Mouse (Mus musculus) ES-Bruce4 (cell line): ENCODE results near the gene Olfr1358. TPM values are rescaled to one million over a fixed set of nuclear protein-coding genes. Genes with fewer than 3 reads are reported as not detected.
A peak's percentile ranks its signal among the peaks of the same experiment; 100 is the strongest.
"Not testable (repeated sequence)": the region's sequence is repeated elsewhere in the genome, so short reads cannot be mapped to it uniquely, and the experiment has no call there.

ENCODE experiments used
- H3K27ac ChIP-seq: 2 replicates; pipeline ENCODE4 v1.5.1; 2012; ENCODE audit warnings: low read length, inconsistent platforms; ENCODE audit not compliant: insufficient read depth
- H3K27me3 ChIP-seq: 2 replicates; pipeline ENCODE4 v1.6.1; 2012; ENCODE audit warnings: mild to moderate bottlenecking, low read length, inconsistent platforms; ENCODE audit not compliant: control insufficient read depth, poor library complexity, insufficient read depth, severe bottlenecking
- H3K36me3 ChIP-seq: 2 replicates; pipeline ENCODE4 v1.6.1; 2012; ENCODE audit warnings: inconsistent platforms, mild to moderate bottlenecking, low read length, moderate library complexity; ENCODE audit not compliant: control insufficient read depth, poor library complexity, insufficient read depth, severe bottlenecking
- H3K4me1 ChIP-seq: one replicate; pipeline ENCODE4 v1.8.1; 2011; ENCODE audit warnings: low read length; ENCODE audit not compliant: control insufficient read depth, insufficient read depth
- H3K4me3 ChIP-seq: 2 replicates; pipeline ENCODE4 v1.5.1; 2011; ENCODE audit warnings: low read depth, mild to moderate bottlenecking, low read length
- H3K9ac ChIP-seq: 2 replicates; pipeline ENCODE4 v1.6.1; 2012; ENCODE audit warnings: low read depth, mild to moderate bottlenecking, inconsistent platforms; ENCODE audit not compliant: poor library complexity, severe bottlenecking
- H3K9me3 ChIP-seq: replicated peaks from 2 replicates; pipeline ENCODE4 v1.6.1; 2012; ENCODE audit warnings: mild to moderate bottlenecking, low read length, inconsistent platforms; ENCODE audit not compliant: control insufficient read depth, poor library complexity, insufficient read depth, severe bottlenecking
- CTCF ChIP-seq: IDR thresholded peaks from one replicate; pipeline ENCODE4 v1.8.1; 2011; ENCODE audit warnings: low read depth, low read length
- EP300 ChIP-seq: IDR thresholded peaks from 2 replicates; pipeline ENCODE4 v1.6.1; 2011; ENCODE audit warnings: low read depth, low read length; ENCODE audit not compliant: insufficient read depth
- POLR2A ChIP-seq: IDR thresholded peaks from one replicate; pipeline ENCODE4 v1.8.1; 2011; ENCODE audit warnings: low read length; ENCODE audit not compliant: insufficient read depth
- polyA plus RNA-seq: library from polyadenylated mRNA; stranded (reverse); fragments of >200 nt; gene quantifications from 2 replicates; pipeline ENCODE4 v1.2.4, GENCODE M21; 2011; ENCODE audit warnings: low read depth; ENCODE audit not compliant: missing spikeins, insufficient read depth, insufficient read length

Gene Olfr1358
- polyA plus RNA-seq, 1 experiment, result not detected

- Histone ChIP-seq H3K9ac (no peak overlapping the region), H3K27ac (no peak overlapping the region), H3K27me3 (peaks cover 2% of the 10 kb centered on the region; the same call in 1 of the 2 replicates), H3K9me3 (no peaks in the 10 kb centered on the region), H3K4me1 (no peaks in the 10 kb centered on the region), H3K4me3 (no peak overlapping the region), H3K36me3 (no peaks in the 10 kb centered on the region)
- TF ChIP-seq POLR2A (no peak), EP300 (no peak), CTCF (no peak)
These were observed 40.4 kb upstream of the Olfr1358 start for GRCm38 (mm10) chr10:78476821-78477220.

- Histone ChIP-seq H3K4me3 (peak overlapping the region; percentile 67), H3K36me3 (no peaks in the 10 kb centered on the region), H3K9ac (no peak overlapping the region), H3K27ac (no peak overlapping the region), H3K4me1 (no peaks in the 10 kb centered on the region), H3K9me3 (no peaks in the 10 kb centered on the region), H3K27me3 (no peaks in the 10 kb centered on the region; the same call in 1 of the 2 replicates)
- no peak for TF ChIP-seq POLR2A
- TF ChIP-seq CTCF, result no peak
- no peak for TF ChIP-seq EP300
These were observed 36.0 kb upstream of the Olfr1358 start for GRCm38 (mm10) chr10:78480954-78481927.

- no peaks in the 10 kb centered on the region for H3K36me3 ChIP-seq
- peak overlapping the region; percentile 67 for H3K4me3 ChIP-seq
- no peaks in the 10 kb centered on the region for H3K27me3 ChIP-seq
- no peaks in the 10 kb centered on the region for H3K9me3 ChIP-seq
- no peak overlapping the region for H3K27ac ChIP-seq
- H3K4me1 ChIP-seq, result no peaks in the 10 kb centered on the region
- no peak for TF ChIP-seq EP300
- peak; percentile 34 for TF ChIP-seq CTCF
- peak overlapping the region; percentile 23 for H3K9ac ChIP-seq
These were observed 35.2 kb upstream of the Olfr1358 start for GRCm38 (mm10) chr10:78481928-78482499.

- not testable (repeated sequence) for H3K9ac ChIP-seq
These were observed 31.9 kb upstream of the Olfr1358 start for GRCm38 (mm10) chr10:78485369-78485768.

GRCm38 (mm10) chr10:78486871-78487270, 30.4 kb upstream of the Olfr1358 start:
- no peak for TF ChIP-seq CTCF
- TF ChIP-seq EP300, result no peak
- no peak for TF ChIP-seq POLR2A
- Histone ChIP-seq H3K4me1 (no peaks in the 10 kb centered on the region), H3K27ac (no peak overlapping the region), H3K4me3 (no peak overlapping the region), H3K36me3 (no peaks in the 10 kb centered on the region), H3K27me3 (no peaks in the 10 kb centered on the region), H3K9me3 (no peaks in the 10 kb centered on the region), H3K9ac (no peak overlapping the region)

More at GRCm38 (mm10) chr10:78485369-78485768, 31.9 kb upstream of the Olfr1358 start:
- H3K4me3 ChIP-seq, H3K4me1 ChIP-seq, H3K36me3 ChIP-seq, H3K27me3 ChIP-seq, H3K27ac ChIP-seq, H3K9me3 ChIP-seq: not testable (repeated sequence)

- Histone ChIP-seq H3K9me3 (no peaks in the 10 kb centered on the region), H3K9ac (no peak overlapping the region), H3K4me1 (no peaks in the 10 kb centered on the region), H3K27ac (no peak overlapping the region), H3K27me3 (no peaks in the 10 kb centered on the region), H3K4me3 (no peak overlapping the region), H3K36me3 (no peaks in the 10 kb centered on the region)
- TF ChIP-seq CTCF (peak; percentile 91), EP300 (no peak)
These were observed 29.7 kb upstream of the Olfr1358 start for GRCm38 (mm10) chr10:78487431-78488086.
